Mouse (Mus musculus) lung, postnatal 4 days (tissue): Measurements from ENCODE around the gene Dcbld1.
A peak's percentile ranks its signal among the peaks of the same experiment; 100 is the strongest.

ENCODE experiments used
- DNase-seq, 2 experiments: peaks; one replicate each; pipeline ENCODE4 v3.0.0; 2021

Gene Dcbld1

GRCm38 (mm10) chr10:52233301-52233968 is at the start of gene Dcbld1:
Gene Dcbld1 (plus strand): TSS chr10:52233619.
- DNase-seq = peak; percentile 72 to 79

GRCm38 (mm10) chr10:52185900-52186299 is 47.5 kb upstream of the Dcbld1 start:
- no peak for DNase-seq

DNA sequence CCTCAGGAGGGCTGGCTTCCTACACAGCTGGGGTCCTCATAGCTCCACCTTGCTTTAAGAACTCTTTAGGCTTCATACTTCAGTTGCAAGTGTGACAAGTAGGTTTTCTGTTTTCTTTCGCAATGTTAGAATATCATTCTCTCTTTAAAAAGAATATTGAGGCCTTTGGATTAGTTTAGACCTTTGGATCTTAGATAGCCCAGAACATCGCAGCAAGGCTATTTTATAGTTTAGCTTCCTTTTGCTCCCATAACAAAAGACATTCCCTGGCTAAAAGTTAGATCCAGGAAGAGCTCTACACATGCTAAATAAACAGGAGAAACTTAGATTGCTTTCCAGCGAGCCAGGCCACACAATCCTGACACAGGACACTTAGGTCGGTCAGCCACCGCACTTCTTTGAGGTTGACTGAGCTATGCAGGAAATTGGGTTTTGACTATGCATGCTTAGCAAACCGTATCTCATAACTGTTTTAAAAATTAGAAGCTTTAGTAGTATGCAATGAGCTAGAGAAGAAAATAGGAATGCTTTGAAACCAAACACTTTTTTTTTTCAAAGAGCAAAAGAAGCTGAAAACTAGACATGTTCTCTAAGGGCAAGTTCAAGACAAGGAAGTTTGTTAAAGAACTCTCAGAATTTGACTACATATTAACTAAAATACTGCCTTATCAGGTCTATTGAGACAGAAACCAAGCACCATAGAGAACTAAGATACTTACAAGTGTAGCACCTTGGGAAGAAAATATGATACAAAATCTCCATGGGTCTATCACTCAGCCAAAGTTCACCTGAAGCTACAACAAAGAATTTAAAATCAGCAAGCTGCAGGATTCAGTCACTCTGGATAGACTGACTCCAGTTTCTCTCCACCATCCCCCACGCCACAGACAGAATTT is 38.2 kb upstream of the Dcbld1 start, which contains the start of gene Ros1:
Gene Ros1, minus strand, starts transcription at position 288 of the 896 bp plus-strand sequence.
- no peak for DNase-seq

DNA sequence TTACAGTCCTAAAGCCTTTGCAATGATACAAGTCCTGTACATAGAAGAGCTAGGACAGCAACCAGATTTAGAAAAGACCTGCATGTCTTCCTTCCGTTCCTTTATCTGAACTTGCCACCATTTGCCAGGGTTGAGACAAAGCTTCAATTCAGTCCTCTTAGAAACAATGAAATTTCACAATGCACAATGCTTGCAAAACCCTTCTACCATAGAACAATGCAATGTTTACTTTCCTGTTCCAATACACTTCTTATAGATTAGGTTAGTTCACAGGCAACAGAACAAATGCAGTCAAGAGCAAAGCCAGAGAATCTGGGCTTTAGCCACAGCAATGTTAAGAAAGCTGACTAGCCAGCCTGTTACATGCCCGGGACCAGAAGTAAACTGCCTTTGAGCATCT is 29.4 kb upstream of the Dcbld1 start:
- no peak for DNase-seq

GRCm38 (mm10) chr10:52215267-52215818 is 18.1 kb upstream of the Dcbld1 start:
- no peak for DNase-seq

DNA sequence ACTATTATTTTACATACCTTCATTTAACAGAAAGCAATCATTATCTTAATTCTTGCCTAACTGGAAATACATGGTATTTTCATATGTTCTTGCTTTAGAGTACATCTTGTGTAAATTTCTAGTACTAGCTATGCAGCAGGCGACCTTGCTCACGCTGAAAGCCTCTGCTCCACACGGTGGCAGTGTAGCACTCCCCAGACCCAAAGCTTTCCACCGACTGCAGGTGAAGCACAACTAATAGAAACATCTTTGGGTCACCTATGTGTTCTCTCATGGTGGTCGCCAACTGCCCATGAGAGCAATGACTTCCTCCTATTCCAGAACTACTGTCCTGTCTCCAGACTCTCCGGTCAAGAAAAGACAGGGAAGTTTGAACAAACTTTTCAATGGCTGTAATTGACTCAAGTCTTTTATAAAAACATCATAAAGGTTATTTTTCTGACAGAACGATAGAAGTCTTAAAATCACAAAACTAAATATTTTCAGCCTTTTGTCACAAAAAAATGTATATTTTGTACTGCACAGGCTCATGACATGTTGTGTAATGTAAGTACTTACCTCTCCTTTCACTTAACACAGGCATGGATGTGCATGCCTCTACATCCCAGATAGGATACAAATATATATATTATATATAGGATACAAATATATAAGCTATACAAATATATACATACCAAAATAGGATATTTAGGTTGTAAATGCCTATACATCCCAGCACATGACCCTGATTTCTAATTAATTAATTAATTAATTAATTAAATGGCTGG is 16.4 kb upstream of the Dcbld1 start:
- peak; percentile 68 to 72 for DNase-seq

DNA sequence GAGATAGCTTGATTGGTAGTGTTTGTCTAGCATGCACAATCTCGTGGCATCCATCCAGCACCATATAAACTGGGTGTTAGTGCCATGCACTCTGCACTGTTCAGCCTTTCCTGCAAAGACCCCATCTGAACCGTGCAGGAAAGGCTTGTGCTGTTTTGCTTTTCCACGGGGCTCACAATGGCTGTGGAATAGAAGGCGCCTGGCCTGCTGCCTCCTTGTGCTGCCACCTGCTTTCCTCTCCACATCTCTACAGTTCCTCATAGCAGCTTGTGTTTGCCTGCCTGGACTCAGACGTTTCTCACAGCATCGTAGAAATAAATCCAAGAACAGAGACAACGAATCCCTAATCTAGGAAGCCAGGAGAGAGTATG is 15.9 kb upstream of the Dcbld1 start:
- DNase-seq = no peak

DNA sequence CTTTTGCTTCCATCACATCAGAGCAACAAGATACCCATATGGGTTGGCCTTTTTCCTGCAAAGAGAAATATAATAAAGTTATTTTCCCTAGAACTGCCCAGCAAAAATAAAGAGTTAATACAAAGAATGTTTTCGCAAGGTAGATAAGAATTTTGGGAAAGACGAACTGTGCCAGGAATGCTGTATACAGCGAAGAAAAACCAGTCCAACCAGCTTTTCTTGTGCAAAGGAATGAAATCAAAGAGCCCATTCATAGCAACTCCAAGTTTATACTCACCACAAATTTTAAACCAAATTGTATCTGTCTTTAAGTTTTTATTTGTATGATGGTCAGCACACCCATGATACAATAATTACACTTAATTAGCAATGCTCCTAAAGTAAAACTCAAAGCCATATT is 13.8 kb upstream of the Dcbld1 start:
- DNase-seq = no peak

GRCm38 (mm10) chr10:52232196-52233176 is 933 bp upstream of the Dcbld1 start:
- peak; percentile 33 to 61 for DNase-seq

DNA sequence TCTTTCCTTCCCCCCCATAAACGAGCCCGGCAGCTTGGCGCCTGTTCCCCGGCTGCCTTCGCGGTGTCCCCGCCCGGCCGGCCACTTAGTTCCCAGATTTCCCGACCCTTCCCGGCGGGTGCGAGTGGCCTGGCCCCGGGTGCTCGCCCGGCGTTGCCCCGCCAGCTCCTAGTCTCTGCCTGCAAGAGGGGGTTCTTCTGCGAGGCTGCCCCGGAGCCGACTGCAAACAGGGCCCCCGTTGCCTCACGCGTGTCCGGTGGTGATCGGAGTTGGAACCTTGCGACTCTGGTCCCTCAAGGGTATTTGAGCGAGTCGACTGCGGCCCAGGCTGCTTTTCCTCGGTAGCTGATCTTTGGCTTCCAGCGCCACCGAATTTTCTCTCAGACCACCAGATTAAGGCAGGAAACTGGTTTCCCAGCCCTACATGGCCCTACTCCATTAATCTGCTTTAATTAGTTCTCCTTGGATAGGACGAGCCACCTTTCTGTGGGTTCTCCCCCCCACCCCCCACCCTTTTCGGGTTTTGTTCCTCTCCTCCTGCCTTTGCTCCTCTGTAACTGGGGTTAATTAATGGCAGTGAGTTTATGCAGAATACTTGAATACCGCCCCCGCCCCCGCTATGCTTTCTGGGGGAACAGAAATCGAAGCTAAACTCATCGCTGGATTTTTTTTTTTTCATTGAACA is 692 bp downstream of the Dcbld1 start:
- DNase-seq = no peak

DNA sequence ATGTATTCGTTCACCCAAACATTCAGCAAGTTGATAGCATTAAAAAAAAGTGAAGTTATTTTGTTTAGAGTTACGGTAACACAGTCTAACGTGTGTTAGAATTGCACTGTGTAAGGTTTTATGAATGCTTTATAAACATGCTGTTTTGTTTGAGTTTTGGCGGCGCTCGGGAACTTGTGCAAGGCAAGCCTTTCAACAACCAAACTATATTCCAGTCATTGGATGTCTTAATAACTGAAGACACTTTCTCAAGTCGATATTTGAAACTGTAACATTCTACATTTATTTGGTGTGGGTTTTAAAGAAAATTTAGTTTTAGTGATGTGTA is 1.2 kb downstream of the Dcbld1 start:
- no peak for DNase-seq

- no peak for DNase-seq
These were observed 2.0 kb downstream of the Dcbld1 start for GRCm38 (mm10) chr10:52235461-52235860.

- no peak for DNase-seq
These were observed 8.6 kb downstream of the Dcbld1 start for GRCm38 (mm10) chr10:52242015-52242414.

DNA sequence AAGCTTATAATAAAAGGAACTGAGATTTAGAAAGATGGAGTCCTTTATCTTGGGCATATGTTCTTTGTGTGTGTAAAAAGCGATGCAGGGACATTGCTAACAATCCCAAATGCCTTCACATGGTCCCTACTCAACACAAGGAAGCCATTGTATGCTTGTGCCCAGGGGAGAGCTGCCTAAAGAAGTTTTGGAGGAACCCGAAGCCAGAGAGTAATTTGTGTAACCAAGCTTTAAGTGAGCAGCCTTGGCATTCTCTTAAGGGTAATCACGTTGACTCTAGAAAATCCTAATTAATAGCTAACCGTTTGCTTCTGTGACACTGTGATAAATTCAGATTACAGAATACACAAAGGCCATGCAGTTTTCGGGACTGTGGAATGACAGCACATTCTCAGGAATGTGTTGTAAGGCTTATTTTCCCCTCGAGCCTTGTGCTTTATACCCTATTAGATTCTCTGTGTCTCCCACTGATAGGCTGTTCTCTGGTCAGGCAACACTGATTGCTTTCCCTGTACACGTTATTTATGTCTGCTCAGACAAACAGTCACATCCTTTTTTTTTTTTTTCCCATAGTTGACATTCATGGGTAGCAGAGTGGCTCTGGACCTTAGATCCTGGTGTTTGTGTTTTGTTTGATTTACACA is 9.4 kb downstream of the Dcbld1 start:
- no peak for DNase-seq

- DNase-seq = no peak
These were observed 12.8 kb downstream of the Dcbld1 start for GRCm38 (mm10) chr10:52246207-52246606.

- DNase-seq = no peak
These were observed 18.8 kb downstream of the Dcbld1 start for GRCm38 (mm10) chr10:52252240-52252639.

- no peak for DNase-seq
These were observed 20.0 kb downstream of the Dcbld1 start for GRCm38 (mm10) chr10:52253426-52253825.

DNA sequence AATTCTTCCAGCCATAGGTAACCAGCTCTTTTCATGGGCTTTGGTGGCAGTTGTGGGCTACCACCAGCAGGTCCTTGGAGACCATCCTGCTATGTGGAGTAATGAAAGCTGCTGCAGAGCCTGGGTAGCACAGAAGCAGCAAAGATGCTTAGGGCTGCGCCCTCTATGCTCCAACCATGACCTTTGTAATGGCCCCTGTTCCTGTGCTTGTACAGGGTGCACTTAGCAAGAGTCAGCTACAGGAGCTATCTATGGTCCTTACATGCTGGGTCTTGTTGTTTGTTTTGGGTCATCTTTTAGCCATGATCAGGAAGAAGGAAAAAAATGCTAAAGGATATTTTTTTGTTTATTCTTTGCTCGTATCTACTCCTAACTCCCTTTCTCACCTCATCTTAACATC is 24.3 kb downstream of the Dcbld1 start:
- no peak for DNase-seq

DNA sequence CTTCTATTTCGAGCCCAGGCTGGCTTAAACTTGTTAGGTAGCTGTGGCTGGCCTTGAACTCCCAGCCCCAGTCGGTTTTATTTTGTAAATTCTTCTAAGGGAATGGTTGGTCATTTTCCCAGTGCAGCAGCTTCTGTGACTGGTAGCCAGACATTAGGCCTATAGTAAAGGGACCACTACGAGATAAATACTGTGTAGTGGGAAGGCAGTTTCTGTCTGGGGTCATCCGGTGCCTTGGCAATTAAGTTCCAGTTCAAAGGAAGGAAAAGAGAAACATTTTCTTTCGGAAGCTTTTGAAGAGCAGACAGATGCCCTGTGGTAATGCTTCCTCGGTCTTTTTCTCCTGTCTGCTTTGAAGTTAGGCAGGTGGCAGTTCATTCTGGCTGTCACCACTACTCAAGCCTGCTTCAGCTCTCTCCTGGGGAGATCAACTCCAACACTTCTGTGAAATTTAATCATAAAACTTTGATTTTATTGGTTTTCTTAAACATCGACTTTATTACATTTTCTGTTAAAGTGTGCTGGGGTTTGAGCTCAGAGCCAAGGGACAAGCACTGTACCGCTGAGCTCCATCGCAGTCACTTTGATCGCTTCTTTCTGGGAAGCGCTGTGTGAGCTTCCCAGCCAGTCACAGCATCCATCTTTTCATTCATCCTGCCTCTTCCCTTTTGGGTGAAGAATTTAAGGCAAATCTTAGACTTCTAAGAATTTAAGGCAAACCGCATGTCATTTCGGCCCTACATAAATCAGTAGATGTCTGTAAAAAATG is 24.9 kb downstream of the Dcbld1 start:
- DNase-seq = no peak

GRCm38 (mm10) chr10:52260209-52260608 is 26.8 kb downstream of the Dcbld1 start:
- no peak for DNase-seq
